Mouse (Mus musculus) forebrain, postnatal 0 days (tissue): ENCODE results near the gene Gmnn. TPM values are rescaled to one million over a fixed set of nuclear protein-coding genes. Genes with fewer than 3 reads are reported as not detected.

Experiments used
- ATAC-seq: fragments of 200-750 bp; cut with Nextera tagmentation; 2 replicates; pipeline ENCODE4 v1.8.0; 2017; ENCODE audit warnings: mild to moderate bottlenecking, moderate library complexity
- DNase-seq: peaks from one replicate; pipeline ENCODE4 v3.0.0-alpha.2; 2015
- H3K27ac ChIP-seq: fragments of 300-500 bp; sonication (generic); 2 replicates; pipeline ENCODE4 v1.5.1; 2014; ENCODE audit warnings: low read depth, mild to moderate bottlenecking, antibody characterized with exemption, low read length, moderate library complexity, mixed read lengths
- H3K27me3 ChIP-seq: fragments of 300-500 bp; sonication (generic); 2 replicates; pipeline ENCODE4 v1.6.1; 2014; ENCODE audit warnings: mild to moderate bottlenecking, low read length, mixed read lengths; ENCODE audit not compliant: insufficient read depth
- H3K36me3 ChIP-seq: fragments of 300-500 bp; sonication (generic); 2 replicates; pipeline ENCODE4 v1.6.1; 2014; ENCODE audit warnings: mild to moderate bottlenecking, moderate library complexity; ENCODE audit not compliant: insufficient read depth
- H3K4me1 ChIP-seq: fragments of 300-500 bp; sonication (generic); 2 replicates; pipeline ENCODE4 v1.6.1; 2014; ENCODE audit warnings: antibody characterized with exemption; ENCODE audit not compliant: insufficient read depth
- H3K4me2 ChIP-seq: fragments of 300-500 bp; sonication (generic); 2 replicates; pipeline ENCODE4 v1.6.1; 2014; ENCODE audit warnings: low read depth, mild to moderate bottlenecking, moderate library complexity
- H3K4me3 ChIP-seq: fragments of 300-500 bp; sonication (generic); 2 replicates; pipeline ENCODE4 v1.5.1; 2014; ENCODE audit warnings: low read depth, low read length, mixed read lengths
- H3K9ac ChIP-seq: fragments of 300-500 bp; sonication (generic); 2 replicates; pipeline ENCODE4 v1.6.1; 2014; ENCODE audit warnings: mild to moderate bottlenecking
- H3K9me3 ChIP-seq: fragments of 300-500 bp; sonication (generic); 2 replicates; pipeline ENCODE4 v1.6.1; 2016; ENCODE audit warnings: low read length
- CTCF ChIP-seq: sonication (generic); IDR thresholded peaks from 2 replicates; pipeline ENCODE4 v1.5.1; 2016; ENCODE audit warnings: antibody characterized with exemption, control low read depth, low read depth
- whole genome bisulfite sequencing: fragments of 180-500 bp; shearing (Covaris S2); extraction: QIAGEN DNeasy Blood & Tissue Kit; methylation state at CpG from one replicate; pipeline ENCODE4 v1.1.7; 2014; 5-methylcytosine and 5-hydroxymethylcytosine counted together
- polyA plus RNA-seq: library from polyadenylated mRNA; unstranded; fragments of >200 nt; fragmentation: Nextera tagmentation; extraction: Ambion mirVana; gene quantifications from 2 replicates; pipeline ENCODE4 v1.2.1, GENCODE M21; 2015
- total RNA-seq: library from RNA; depleted of rRNA; stranded (reverse); fragments of >200 nt; gene quantifications from 2 replicates; pipeline ENCODE4 v1.2.3, GENCODE M21; 2014

Gmnn gene
- total and polyA plus RNA-seq, 2 experiments from 2014 or later: 5.5 to 12.9 TPM

GRCm38 (mm10) chr13:24747823-24748222 is 13.9 kb downstream of the Gmnn start:
- ATAC-seq (no peak), DNase-seq (no peak)
- no peak for TF ChIP-seq CTCF

GRCm38 (mm10) chr13:24741028-24741427 is 20.7 kb downstream of the Gmnn start, which contains the start of gene Armh2:
Armh2 (plus strand) TSS chr13:24741232.
- Histone ChIP-seq H3K4me2 (no peak within 1 kb of the TSS), H3K36me3 (no peaks in the 10 kb centered on the region), H3K27me3 (no peaks in the 10 kb centered on the region), H3K9ac (no peak within 1 kb of the TSS), H3K27ac (no peak within 1 kb of the TSS), H3K9me3 (no peaks in the 10 kb centered on the region), H3K4me3 (no peak within 1 kb of the TSS), H3K4me1 (no peaks in the 10 kb centered on the region)
- no peak for TF ChIP-seq CTCF
- DNase-seq (no peak), ATAC-seq (no peak)
- 86% methylated on average over 10 of the region's 10 CpGs for WGBS

More at GRCm38 (mm10) chr13:24747823-24748222, 13.9 kb downstream of the Gmnn start:
- 73% methylated on average over 3 of the region's 3 CpGs for WGBS
- no peak overlapping the region for H3K9ac ChIP-seq
- no peaks in the 10 kb centered on the region for H3K4me1 ChIP-seq
- no peaks in the 10 kb centered on the region for H3K27me3 ChIP-seq
- no peaks in the 10 kb centered on the region for H3K36me3 ChIP-seq
- no peaks in the 10 kb centered on the region for H3K9me3 ChIP-seq
- no peak overlapping the region for H3K27ac ChIP-seq
- H3K4me3 ChIP-seq: no peak overlapping the region
- H3K4me2 ChIP-seq: no peak overlapping the region

GRCm38 (mm10) chr13:24735608-24736131 is 26.1 kb downstream of the Gmnn start:
- DNase-seq: no peak
- no peak overlapping the region for H3K27ac ChIP-seq

GRCm38 (mm10) chr13:24734502-24734901 is 27.2 kb downstream of the Gmnn start:
- Histone ChIP-seq H3K27me3 (no peaks in the 10 kb centered on the region), H3K9me3 (no peaks in the 10 kb centered on the region), H3K4me1 (no peaks in the 10 kb centered on the region), H3K9ac (no peak overlapping the region), H3K4me3 (no peak overlapping the region), H3K36me3 (peaks cover 3% of the 10 kb centered on the region; the same call in 1 of the 2 replicates), H3K4me2 (no peak overlapping the region), H3K27ac (no peak overlapping the region)
- TF ChIP-seq CTCF: no peak
- ATAC-seq: no peak
- 65% methylated on average over 5 of the region's 5 CpGs for WGBS
- DNase-seq: no peak

More at GRCm38 (mm10) chr13:24735608-24736131, 26.1 kb downstream of the Gmnn start:
- Histone ChIP-seq H3K9me3 (no peaks in the 10 kb centered on the region), H3K36me3 (peaks cover 3% of the 10 kb centered on the region; the same call in 1 of the 2 replicates), H3K9ac (no peak overlapping the region), H3K27me3 (no peaks in the 10 kb centered on the region), H3K4me1 (no peaks in the 10 kb centered on the region), H3K4me2 (no peak overlapping the region), H3K4me3 (no peak overlapping the region)
- 63% methylated on average over 6 of the region's 6 CpGs for WGBS
- no peak for TF ChIP-seq CTCF
- ATAC-seq: no peak

GRCm38 (mm10) chr13:24729128-24729527 is 32.6 kb downstream of the Gmnn start:
- H3K4me2 ChIP-seq: no peak overlapping the region
- no peaks in the 10 kb centered on the region for H3K27me3 ChIP-seq
- no peak for TF ChIP-seq CTCF
- H3K27ac ChIP-seq: no peak overlapping the region
- no peaks in the 10 kb centered on the region for H3K4me1 ChIP-seq
- ATAC-seq (peak; percentile 40), DNase-seq (no peak)
- H3K9ac ChIP-seq: no peak overlapping the region
- WGBS: 82% methylated on average over 5 of the region's 5 CpGs
- no peaks in the 10 kb centered on the region for H3K9me3 ChIP-seq
- no peak overlapping the region for H3K4me3 ChIP-seq
- H3K36me3 ChIP-seq: peaks cover 12% of the 10 kb centered on the region

- no peak overlapping the region for H3K4me3 ChIP-seq
- DNase-seq: no peak
- no peaks in the 10 kb centered on the region for H3K9me3 ChIP-seq
- no peaks in the 10 kb centered on the region for H3K27me3 ChIP-seq
- no peak overlapping the region for H3K4me2 ChIP-seq
- no peak for ATAC-seq
- H3K9ac ChIP-seq: no peak overlapping the region
- no peak overlapping the region for H3K27ac ChIP-seq
- H3K4me1 ChIP-seq: no peaks in the 10 kb centered on the region
- WGBS: 58% methylated on average over 4 of the region's 4 CpGs
- H3K36me3 ChIP-seq: peaks cover 18% of the 10 kb centered on the region
- no peak for TF ChIP-seq CTCF
Measured at GRCm38 (mm10) chr13:24724395-24724759, 37.3 kb downstream of the Gmnn start.

- Histone ChIP-seq H3K9me3 (no peaks in the 10 kb centered on the region), H3K4me3 (no peak overlapping the region), H3K4me1 (no peaks in the 10 kb centered on the region), H3K4me2 (no peak overlapping the region), H3K9ac (no peak overlapping the region), H3K27ac (no peak overlapping the region), H3K36me3 (peaks cover 21% of the 10 kb centered on the region), H3K27me3 (no peaks in the 10 kb centered on the region)
- DNase-seq: no peak
- no peak for TF ChIP-seq CTCF
- no peak for ATAC-seq
- 51% methylated on average over 8 of the region's 8 CpGs for WGBS
Measured at GRCm38 (mm10) chr13:24723699-24724394, 37.9 kb downstream of the Gmnn start.
